Mouse (Mus musculus) neural tube, embryonic 10.5 days (tissue): ENCODE measurements around the gene Fam187b.

ENCODE experiments used
- DNase-seq: peaks from one replicate; pipeline ENCODE4 v3.0.0-alpha.2; 2017; ENCODE audit warnings: low spot score; ENCODE audit errors: extremely low spot score

The Fam187b gene

DNA sequence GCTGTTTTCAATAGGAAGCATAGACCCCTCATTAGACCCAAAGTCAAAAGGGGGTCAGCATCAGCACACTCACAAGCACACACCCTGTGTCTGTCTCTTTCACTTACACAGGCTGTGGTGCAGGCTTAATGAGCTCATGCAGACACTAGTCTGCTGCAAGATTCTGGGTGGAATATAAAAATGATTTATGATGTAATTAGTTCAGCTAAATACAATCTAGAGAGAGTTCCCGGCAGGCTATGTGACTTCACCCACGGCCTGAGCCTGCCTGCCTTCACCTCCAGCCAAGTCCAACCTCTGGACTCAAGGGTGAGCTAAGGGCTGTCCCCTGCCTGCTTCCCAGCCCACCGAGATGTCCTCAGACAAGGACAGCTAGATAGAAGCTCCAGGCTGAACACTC lies 35.3 kb downstream of the Fam187b start:
- DNase-seq, result no peak

DNA sequence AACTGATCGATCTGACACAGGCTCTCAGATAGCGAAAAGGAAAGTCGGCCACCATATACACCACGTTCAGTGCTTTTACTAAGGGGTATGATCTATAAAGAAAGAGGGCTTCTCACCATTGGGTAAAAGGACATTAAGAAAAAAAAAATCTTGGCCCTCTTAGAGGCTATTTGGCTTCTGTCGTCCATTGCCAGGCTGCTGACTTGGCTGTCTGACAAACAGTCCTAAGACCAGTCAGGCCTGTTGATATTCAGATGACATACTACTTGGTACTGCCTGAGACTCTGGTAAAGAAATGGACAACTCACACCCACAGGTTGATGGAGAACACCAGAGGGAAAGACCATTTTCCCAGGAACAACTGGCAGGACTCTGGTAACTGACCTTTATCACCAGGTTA lies 39.4 kb downstream of the Fam187b start:
- no peak for DNase-seq

DNA sequence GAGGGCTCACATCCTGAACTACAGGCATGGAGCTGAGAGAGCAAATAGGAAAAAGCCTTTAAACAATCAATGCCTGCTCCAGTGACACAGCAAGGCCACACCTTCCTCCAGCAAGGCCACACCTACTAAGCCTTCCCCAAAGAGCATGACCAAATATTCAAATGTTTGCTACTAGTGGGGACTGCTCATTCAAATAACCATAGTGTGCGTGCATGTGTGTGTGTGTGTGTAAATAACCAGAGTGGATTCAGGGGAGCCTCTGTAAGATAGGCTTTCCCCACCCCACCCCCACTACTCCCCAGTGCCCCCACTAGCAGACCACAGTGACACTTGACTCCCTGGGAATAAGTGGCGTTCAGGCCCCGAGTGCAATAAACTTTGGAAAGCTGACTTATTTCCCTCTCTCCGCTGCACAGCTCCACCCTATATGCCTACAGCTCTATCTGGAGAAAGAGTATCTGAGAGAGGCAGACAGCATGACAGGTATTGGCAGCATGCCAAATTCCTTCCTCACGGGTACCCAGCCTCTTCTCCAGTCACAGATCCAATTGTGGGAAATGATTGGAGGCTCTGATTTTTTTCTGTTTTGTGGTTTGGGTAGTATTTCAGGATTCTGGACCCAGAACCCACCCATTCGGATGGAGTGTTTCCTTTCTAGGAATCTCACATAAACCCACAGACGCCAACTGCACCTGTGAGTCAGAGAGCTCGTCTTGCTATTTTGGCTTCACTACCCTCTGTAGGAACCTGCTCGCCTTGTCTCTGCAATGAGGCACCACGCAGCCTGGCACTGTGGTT lies 43.7 kb downstream of the Fam187b start:
- DNase-seq, result no peak

DNA sequence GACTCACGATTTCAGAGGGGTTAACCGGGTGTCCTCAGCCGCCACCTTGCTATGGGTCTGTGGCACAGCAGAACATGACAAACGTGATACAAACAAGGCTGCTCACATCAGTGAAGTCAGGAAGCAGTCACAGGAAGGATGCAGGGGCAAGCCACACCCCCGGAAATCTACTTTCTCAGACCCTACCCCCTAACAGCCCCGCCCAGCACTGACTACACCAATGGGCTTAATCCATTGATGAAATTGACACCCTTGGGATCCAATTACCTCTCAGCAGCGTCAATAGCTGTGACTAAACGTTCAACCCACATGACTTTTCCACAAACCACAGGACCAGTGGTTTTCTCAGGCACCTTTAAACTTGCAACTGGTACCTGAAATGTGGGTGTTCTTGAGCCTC lies 55.0 kb downstream of the Fam187b start:
- DNase-seq, result no peak

DNA sequence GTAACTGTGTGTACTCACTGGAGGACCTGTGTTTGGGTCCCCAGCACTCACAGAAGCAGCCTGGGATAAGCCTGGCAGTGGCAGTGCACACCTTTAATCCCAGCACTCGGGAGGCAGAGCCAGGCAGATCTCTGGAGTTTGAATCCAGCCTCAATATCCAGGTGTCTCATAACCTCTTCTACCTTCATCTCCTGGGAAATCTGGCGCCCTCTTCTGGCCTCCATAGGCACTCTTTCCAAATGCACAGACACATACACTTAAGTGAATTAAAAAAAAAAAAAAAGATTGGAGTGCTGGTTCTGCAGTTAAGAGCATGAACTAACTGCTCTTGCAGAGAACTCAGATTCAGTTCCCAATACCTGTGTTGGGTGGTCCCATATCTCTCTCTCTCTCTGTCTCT lies 57.1 kb downstream of the Fam187b start:
- no peak for DNase-seq

DNA sequence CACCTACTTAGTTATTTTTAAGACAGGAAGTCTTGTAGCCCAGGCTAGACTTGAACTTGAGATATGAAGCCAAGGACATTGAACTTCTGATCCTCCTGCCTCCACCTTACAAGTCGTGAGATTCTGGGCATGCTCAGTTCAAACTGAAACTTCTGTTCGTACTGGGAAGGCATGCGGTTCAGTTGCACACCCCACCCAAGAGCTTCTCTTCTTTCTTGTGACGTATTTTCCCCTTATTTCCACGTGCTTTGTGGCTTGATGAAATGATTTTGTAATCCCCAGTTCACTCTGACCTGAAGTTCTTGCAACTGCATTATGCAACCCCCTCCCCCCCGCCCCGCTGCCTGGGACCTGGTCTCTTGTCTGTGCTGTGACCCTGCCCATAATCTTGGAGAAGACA lies 58.1 kb downstream of the Fam187b start:
- DNase-seq, result no peak

DNA sequence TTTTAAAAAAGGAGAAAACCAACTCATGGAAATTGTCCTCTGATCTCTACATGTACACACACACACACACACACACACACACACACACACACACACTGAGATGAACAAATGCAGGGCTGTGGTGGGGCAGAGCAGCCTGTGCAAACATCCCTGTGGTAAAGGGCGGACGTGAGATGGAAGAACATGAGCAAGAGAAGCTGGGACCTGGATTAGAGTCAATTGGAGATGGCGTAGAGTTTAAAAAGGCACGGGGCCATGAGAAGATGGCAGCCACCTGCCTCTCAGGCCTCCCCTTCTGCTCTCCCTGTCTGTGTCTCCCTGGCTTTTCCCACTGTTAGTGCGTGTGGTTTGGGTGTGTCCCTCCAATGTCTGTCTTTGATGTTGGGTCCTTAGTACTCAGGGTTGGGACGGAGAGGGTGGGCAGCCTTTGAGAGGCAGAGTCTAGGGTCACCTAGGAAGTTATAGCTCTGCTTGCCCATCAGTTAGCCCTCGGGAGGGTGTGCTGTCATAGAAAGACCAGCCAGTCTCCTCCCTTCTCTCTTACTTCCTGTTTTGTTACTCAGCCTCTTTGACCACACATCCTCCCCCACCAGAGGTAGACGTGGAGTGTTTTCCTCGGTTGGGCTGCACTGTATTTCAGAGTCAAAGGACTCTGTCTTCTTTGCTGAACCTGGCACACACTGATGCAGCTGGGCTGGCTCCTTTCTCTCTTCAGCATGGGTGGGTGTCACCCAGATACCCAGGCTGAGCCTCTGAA lies 60.0 kb downstream of the Fam187b start:
- no peak for DNase-seq

DNA sequence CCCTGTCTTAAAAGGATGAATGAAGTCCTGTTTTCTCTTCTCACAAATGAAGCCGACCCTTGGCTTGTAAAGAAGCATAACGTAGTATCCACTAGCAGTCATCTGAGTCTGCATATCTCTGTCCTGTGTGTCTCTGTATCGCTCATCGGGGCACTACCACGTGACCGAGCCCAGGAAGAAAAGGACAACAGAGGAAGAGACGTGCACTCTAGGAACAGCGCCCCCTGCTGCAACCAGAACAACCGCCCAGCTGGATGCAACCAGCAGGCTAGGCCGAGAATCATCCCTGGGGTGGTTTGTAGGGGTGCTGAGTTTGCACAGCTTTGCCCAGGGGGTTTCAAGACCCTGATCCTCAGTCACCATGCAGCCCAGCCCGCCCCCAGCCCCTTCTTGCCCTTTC lies 61.2 kb downstream of the Fam187b start:
- DNase-seq, result no peak

DNA sequence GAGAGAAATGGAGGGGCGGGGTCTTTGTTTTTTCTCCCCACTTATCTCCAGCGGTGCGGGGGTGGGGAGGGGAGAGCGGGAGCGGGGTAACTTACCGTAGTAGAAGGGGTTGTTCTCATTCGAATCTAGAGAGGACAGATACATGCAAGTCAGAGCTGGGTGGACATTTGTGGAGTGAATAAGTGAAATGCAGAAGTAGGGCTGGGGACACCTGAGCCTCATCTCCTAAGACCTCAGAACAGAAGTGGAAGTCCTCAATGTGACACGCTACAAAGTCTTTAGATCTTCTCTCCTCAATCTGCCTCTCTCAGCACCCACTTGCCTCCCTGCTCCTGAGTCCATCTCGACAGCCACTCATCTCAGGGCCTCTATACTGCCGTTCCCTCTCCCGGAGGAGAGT lies 61.7 kb downstream of the Fam187b start:
- no peak for DNase-seq

DNA sequence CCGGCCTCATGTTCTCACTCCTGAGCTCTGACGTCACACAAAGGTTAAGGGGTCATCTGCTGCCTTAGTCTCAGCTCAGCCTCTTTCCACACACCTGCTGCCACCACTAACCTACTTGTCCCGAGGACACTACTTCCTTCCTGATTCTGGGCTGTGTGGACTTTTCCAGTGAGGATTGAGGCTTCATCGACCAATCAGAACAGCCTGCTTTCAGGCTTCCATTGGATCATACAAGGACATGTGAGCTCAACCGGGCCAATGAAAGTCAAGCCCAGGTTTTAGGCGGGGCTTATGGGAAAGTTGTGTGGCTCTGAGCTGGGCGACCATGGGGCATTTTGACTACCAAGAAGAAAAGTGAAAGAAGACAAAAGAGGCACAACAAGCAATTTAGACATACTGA lies 63.3 kb downstream of the Fam187b start:
- DNase-seq, result no peak

DNA sequence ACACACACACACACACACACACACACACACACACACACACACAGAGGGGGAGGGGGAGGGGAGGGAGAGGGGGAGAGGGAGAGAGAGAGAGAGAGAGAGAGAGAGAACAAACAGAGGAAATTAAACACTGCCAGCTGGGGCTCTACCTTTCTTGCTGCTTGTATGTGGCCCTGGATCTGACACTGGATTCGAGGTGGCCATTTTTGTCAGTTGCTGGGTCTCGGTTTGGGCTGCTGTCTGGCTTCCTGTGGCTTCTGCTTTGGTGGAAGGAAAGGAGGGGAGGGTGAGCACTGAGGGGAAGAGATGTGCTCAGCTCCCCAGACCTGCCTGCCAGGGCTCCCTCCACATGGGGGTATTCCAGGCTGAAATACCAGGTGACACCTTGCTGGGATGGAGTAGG lies 64.1 kb downstream of the Fam187b start:
- DNase-seq, result no peak

DNA sequence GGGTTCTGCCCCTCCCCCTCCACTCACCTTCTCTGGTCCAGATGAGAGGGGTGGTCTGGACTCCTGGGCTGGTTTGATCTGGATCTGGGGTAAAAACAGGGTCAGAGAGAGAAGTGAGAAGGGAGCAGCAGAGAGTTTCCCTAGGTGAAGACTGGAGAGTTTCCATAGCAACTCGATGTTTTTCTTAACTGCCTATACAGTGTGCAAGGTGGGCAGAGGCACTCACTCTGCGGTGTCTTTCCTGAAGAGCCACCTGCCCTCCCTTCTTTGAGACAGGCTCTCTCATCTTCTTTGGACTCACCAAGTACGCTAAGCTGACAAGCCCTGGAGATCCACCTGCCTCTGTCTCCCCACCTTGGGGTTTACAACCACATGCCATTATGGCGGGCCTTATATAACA lies 65.4 kb downstream of the Fam187b start:
- no peak for DNase-seq
